In the genomic region with DNA sequence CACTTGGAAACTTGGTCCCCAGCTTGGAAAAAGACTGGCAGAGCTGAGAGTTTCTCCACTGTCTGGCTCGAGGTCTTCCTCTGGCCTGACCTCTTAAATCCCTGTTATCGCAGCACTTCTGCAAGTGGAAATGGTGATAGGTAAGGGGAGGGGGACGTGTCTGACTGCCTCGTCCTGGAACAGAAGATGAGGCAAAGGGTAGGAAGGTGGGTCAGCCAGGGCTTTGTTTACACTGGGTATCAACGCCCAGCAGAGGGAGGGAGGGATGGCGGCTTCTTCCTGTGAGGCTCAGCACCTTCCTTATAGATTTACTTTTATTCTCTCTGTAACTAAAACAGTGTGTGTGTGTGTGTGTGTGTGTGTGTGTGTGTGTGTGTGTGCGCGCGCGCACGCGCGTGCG, we compare ENCODE assay signal across 18 mouse cellular contexts.
"Had no signal": no experiment of that assay in that cellular context is flagged by ENCODE, and none has a peak within 500 bp of the region (broad histone marks: within the 10 kb centered on the region; RNA-seq: fewer than 3 reads in every experiment).

No protein-coding gene starts in this region.

- H3K4me3 ChIP-seq: midbrain, embryonic 10.5 days; midbrain, embryonic 12.5 days; myocyte; neural tube, embryonic 13.5 days; neural tube, embryonic 15.5 days had no signal

- H3K4me2 ChIP-seq: lung, embryonic 14.5 days; midbrain, embryonic 12.5 days; neural tube, embryonic 13.5 days; neural tube, embryonic 15.5 days had no signal

- DNase-seq: lung, embryonic 14.5 days; lung, postnatal 10 days; lung, postnatal 4 days; midbrain, embryonic 14.5 days; retina, postnatal 1 day; right cerebral cortex, adult 18-20 months; right cerebral cortex, postnatal 25 days; right cerebral cortex, postnatal 4 days; spleen, adult 18-20 months; thymus, adult 18-20 months; thymus, postnatal 14 days; thymus, postnatal 36 days had no signal

- H3K27ac ChIP-seq: midbrain, embryonic 10.5 days; midbrain, embryonic 12.5 days; neural tube, embryonic 13.5 days; neural tube, embryonic 15.5 days had no signal

- H3K9ac ChIP-seq: lung, embryonic 14.5 days; midbrain, embryonic 12.5 days; neural tube, embryonic 13.5 days; neural tube, embryonic 15.5 days had no signal

- H3K36me3 ChIP-seq: midbrain, embryonic 10.5 days; midbrain, embryonic 12.5 days; neural tube, embryonic 13.5 days; neural tube, embryonic 15.5 days had no signal

- H3K4me1 ChIP-seq: midbrain, embryonic 10.5 days; midbrain, embryonic 12.5 days; neural tube, embryonic 13.5 days; neural tube, embryonic 15.5 days had no signal

- H3K9me3 ChIP-seq: midbrain, embryonic 10.5 days; midbrain, embryonic 12.5 days; neural tube, embryonic 13.5 days; neural tube, embryonic 15.5 days had no signal

- ATAC-seq: midbrain, embryonic 16.5 days had no signal

- H3K27me3 ChIP-seq: midbrain, embryonic 12.5 days; neural tube, embryonic 13.5 days; neural tube, embryonic 15.5 days had no signal
